Mouse (Mus musculus) myocyte (in vitro differentiated cells): ENCODE measurements around the gene Ndufb3. TPM values are rescaled to one million over a fixed set of nuclear protein-coding genes. Genes with fewer than 3 reads are reported as not detected.
A peak's percentile ranks its signal among the peaks of the same experiment; 100 is the strongest.
"Not testable (repeated sequence)": the region's sequence is repeated elsewhere in the genome, so short reads cannot be mapped to it uniquely, and the experiment has no call there.

ENCODE experiments used
- H3K27me3 ChIP-seq: one replicate; pipeline ENCODE4 v1.6.1; 2011; ENCODE audit not compliant: control insufficient read depth, insufficient read depth, insufficient read length
- H3K36me3 ChIP-seq: one replicate; pipeline ENCODE4 v1.6.1; 2011; ENCODE audit not compliant: control insufficient read depth, insufficient read depth
- H3K4me2 ChIP-seq: one replicate; pipeline ENCODE4 v1.6.1; 2011; ENCODE audit warnings: low read depth, control low read depth
- H3K4me3 ChIP-seq: one replicate; pipeline ENCODE4 v1.5.1; 2011; ENCODE audit warnings: mild to moderate bottlenecking, control low read depth, moderate library complexity
- H3K79me2 ChIP-seq: one replicate; pipeline ENCODE4 v1.6.1; 2011; ENCODE audit not compliant: control insufficient read depth, insufficient read depth
- H3ac ChIP-seq: one replicate; pipeline ENCODE4 v1.6.1; 2011; ENCODE audit not compliant: control insufficient read depth, insufficient read length
- CEBPB ChIP-seq: IDR thresholded peaks from 2 replicates; pipeline ENCODE4 v1.6.1; 2011; ENCODE audit warnings: mild to moderate bottlenecking, moderate library complexity; ENCODE audit not compliant: poor library complexity, insufficient read depth, severe bottlenecking
- E2F4 ChIP-seq: IDR thresholded peaks from one replicate; pipeline ENCODE4 v1.6.1; 2011; ENCODE audit warnings: mild to moderate bottlenecking, control low read depth, moderate library complexity; ENCODE audit not compliant: insufficient read depth
- MAX ChIP-seq: IDR thresholded peaks from one replicate; pipeline ENCODE4 v1.6.1; 2011; ENCODE audit warnings: low read depth, mild to moderate bottlenecking, control low read depth
- MYOD1 ChIP-seq, 3 experiments: IDR thresholded peaks; one replicate each; pipeline ENCODE4 v1.6.1; 2011; ENCODE audit warnings: control low read depth in 2 of 3, low read depth in 2 of 3, mild to moderate bottlenecking in 2 of 3, moderate library complexity in 1 of 3; ENCODE audit not compliant: insufficient read length in 2 of 3, control insufficient read depth in 1 of 3
- MYOG ChIP-seq, 3 experiments: IDR thresholded peaks; one replicate each; pipeline ENCODE4 v1.6.1; 2011; ENCODE audit warnings: control low read depth in 2 of 3, low read depth in 2 of 3, mild to moderate bottlenecking in 2 of 3; ENCODE audit not compliant: insufficient read length in 2 of 3, control insufficient read depth in 1 of 3, insufficient read depth in 1 of 3
- POLR2A ChIP-seq: IDR thresholded peaks from one replicate; pipeline ENCODE4 v1.6.1; 2011; ENCODE audit warnings: low read depth, mild to moderate bottlenecking, control low read depth, moderate library complexity; ENCODE audit not compliant: insufficient read length
- POLR2AphosphoS2 ChIP-seq: IDR thresholded peaks from one replicate; pipeline ENCODE4 v1.6.1; 2011; ENCODE audit warnings: low read depth, control low read depth; ENCODE audit not compliant: insufficient read length
- REST ChIP-seq: IDR thresholded peaks from one replicate; pipeline ENCODE4 v1.6.1; 2011; ENCODE audit warnings: mild to moderate bottlenecking, control low read depth, moderate library complexity; ENCODE audit not compliant: insufficient read depth, insufficient read length
- SRF ChIP-seq: IDR thresholded peaks from one replicate; pipeline ENCODE4 v1.6.1; 2011; ENCODE audit warnings: low read depth; ENCODE audit not compliant: control insufficient read depth, insufficient read length
- TCF12 ChIP-seq: IDR thresholded peaks from one replicate; pipeline ENCODE4 v1.6.1; 2011; ENCODE audit warnings: mild to moderate bottlenecking, control low read depth; ENCODE audit not compliant: poor library complexity, insufficient read depth, severe bottlenecking
- TCF3 ChIP-seq: IDR thresholded peaks from one replicate; pipeline ENCODE4 v1.6.1; 2011; ENCODE audit warnings: low read depth, control low read depth; ENCODE audit not compliant: insufficient read length
- USF1 ChIP-seq: IDR thresholded peaks from one replicate; pipeline ENCODE4 v1.6.1; 2011; ENCODE audit warnings: low read depth, mild to moderate bottlenecking, control low read depth, moderate library complexity
- polyA plus RNA-seq: library from polyadenylated mRNA; unstranded; fragments of >200 nt; fragmentation: generic; extraction: Trizol; gene quantifications from one replicate; pipeline ENCODE4 v1.2.1, GENCODE M21; 2012; ENCODE audit warnings: missing spikeins

The Ndufb3 gene
- polyA plus RNA-seq, 1 experiment = 130 TPM

DNA sequence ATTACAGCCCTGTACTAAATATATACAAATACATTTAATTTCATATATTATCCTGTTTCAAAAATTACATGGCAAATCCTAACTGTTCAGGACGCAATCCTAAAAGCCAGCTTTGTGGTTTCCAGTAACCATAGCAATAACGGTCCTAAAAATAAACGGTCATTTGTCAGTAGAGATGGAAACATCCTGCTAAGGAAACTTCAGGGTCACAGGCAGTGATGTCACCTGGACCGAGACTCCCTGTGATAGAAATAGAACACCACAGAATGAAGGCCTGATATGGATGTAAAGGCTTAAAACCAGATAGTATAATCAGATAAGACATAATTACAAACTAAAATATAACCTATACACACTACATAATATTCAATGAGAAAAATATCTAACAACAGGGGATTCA lies 17.6 kb downstream of the Ndufb3 start:
- Histone ChIP-seq H3K36me3 (no peaks in the 10 kb centered on the region), H3K79me2 (no peaks in the 10 kb centered on the region), H3K27me3 (no peaks in the 10 kb centered on the region), H3ac (no peak overlapping the region), H3K4me2 (no peak overlapping the region), H3K4me3 (no peak overlapping the region)
- TF ChIP-seq CEBPB = no peak
- TF ChIP-seq MYOG (IDR thresholded peaks at IDR 0.05; ENCODE audit: control insufficient read depth in 1 of 3, insufficient read depth in 1 of 3, insufficient read length in 2 of 3, low read depth in 2 of 3) = no peak
- no peak for TF ChIP-seq TCF3
- no peak for TF ChIP-seq REST
- TF ChIP-seq MAX = no peak
- no peak for TF ChIP-seq USF1
- TF ChIP-seq E2F4 = no peak

DNA sequence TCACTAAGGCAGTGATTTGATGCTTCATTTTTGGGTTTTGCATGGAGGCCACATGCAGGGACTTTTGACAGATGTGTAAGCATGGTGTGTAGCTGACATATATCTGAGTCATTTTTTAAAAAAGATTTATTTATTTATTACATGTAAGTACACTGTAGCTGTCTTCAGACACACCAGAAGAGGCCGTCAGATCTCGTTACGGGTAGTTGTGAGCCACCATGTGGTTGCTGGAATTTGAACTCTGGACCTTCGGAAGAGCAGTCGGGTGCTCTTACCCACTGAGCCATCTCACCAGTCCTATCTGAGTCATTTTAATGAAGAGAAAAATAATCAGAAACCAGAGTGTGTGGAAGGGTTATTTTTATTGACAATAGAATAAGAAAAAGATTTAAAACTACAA lies 23.4 kb downstream of the Ndufb3 start:
- not testable (repeated sequence) for H3K79me2 ChIP-seq, H3K4me2 ChIP-seq

DNA sequence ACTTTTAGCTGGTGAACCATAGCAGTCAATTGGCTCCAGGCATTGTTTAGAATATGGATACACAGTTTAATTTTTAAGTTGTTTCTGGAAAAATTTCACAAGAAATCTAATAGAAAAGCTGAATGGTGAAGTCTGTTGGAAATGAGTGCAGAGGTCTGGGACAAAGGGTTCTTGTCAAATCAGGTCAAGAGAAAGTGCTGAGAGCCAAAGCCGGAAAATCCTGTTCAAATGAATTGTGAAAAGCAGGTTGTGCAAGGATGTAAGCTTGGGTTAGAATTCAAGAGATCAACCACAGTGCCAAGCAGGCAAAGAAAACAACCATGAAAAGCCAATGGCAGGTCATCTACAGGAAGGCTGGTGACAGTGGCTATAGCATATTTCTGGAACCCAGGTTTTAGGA lies 24.0 kb downstream of the Ndufb3 start:
- TF ChIP-seq TCF12 (no peak), CEBPB (no peak), MYOD1 (IDR thresholded peaks at IDR 0.05; ENCODE audit: control insufficient read depth in 1 of 3, insufficient read length in 2 of 3, low read depth in 2 of 3) (no peak), USF1 (no peak), SRF (no peak), MYOG (IDR thresholded peaks at IDR 0.05; ENCODE audit: control insufficient read depth in 1 of 3, insufficient read depth in 1 of 3, insufficient read length in 2 of 3, low read depth in 2 of 3) (no peak), TCF3 (no peak), REST (no peak), MAX (no peak)
- no peaks in the 10 kb centered on the region for H3K79me2 ChIP-seq
- H3ac ChIP-seq = no peak overlapping the region
- H3K27me3 ChIP-seq = no peaks in the 10 kb centered on the region
- no peaks in the 10 kb centered on the region for H3K36me3 ChIP-seq
- no peak overlapping the region for H3K4me3 ChIP-seq
- H3K4me2 ChIP-seq = no peak overlapping the region

More for the DNA sequence above, 23.4 kb downstream of the Ndufb3 start:
- H3K27me3 ChIP-seq, H3K4me3 ChIP-seq, H3K36me3 ChIP-seq, H3ac ChIP-seq: not testable (repeated sequence)

DNA sequence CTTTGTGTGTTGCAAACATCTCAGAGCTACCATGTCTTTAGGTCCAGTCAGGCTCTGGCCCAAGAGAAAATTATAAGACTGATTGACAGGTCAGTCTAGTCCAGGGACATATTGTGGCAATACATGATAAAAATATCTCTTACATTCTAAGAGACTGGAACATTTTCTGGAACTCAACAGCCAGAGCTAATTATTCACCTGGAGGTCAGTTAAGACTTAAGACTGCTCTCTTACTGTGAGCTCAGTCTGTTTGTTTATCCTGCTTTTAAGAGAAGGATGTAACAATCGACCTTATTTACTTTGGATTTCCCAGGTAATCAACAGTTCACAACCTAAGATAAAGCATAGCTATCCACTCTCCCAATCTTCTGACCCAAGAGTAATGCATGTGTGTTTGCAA lies 24.4 kb downstream of the Ndufb3 start:
- no peak overlapping the region for H3K4me2 ChIP-seq
- H3K36me3 ChIP-seq = no peaks in the 10 kb centered on the region
- H3K27me3 ChIP-seq = no peaks in the 10 kb centered on the region
- no peaks in the 10 kb centered on the region for H3K79me2 ChIP-seq
- H3K4me3 ChIP-seq = no peak overlapping the region
- TF ChIP-seq MYOD1 (IDR thresholded peaks at IDR 0.05; ENCODE audit: control insufficient read depth in 1 of 3, insufficient read length in 2 of 3, low read depth in 2 of 3) (no peak), E2F4 (no peak), USF1 (no peak), POLR2A (no peak), MAX (no peak), REST (no peak), TCF3 (no peak), MYOG (IDR thresholded peaks at IDR 0.05; ENCODE audit: control insufficient read depth in 1 of 3, insufficient read depth in 1 of 3, insufficient read length in 2 of 3, low read depth in 2 of 3) (no peak), POLR2AphosphoS2 (no peak), SRF (no peak), TCF12 (no peak), CEBPB (no peak)
- H3ac ChIP-seq = no peak overlapping the region

DNA sequence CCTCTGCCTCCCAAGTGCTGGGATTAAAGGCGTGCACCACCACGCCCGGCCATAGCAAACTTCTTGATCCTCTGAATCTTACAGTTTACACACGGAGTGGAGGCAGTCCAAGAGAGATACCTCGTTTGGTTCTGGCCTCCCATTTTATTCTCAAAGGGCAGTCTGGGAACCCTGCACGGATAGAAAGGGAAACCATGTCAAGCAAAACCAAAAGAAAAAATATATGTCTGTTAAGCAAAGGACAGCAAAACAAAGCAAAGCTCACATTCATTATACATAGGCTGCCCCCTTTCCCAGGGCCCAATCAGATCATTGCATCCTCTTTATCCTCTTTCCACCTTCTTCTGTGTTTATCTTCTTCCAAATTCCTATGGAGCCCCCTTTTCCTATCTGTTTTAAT lies 27.6 kb downstream of the Ndufb3 start:
- H3K27me3 ChIP-seq = no peaks in the 10 kb centered on the region
- H3K36me3 ChIP-seq = no peaks in the 10 kb centered on the region
- no peak overlapping the region for H3K4me3 ChIP-seq
- H3ac ChIP-seq = no peak overlapping the region
- H3K4me2 ChIP-seq = no peak overlapping the region
- H3K79me2 ChIP-seq = no peaks in the 10 kb centered on the region
- TF ChIP-seq POLR2AphosphoS2 (no peak), TCF12 (no peak), SRF (no peak), MYOG (IDR thresholded peaks at IDR 0.05; ENCODE audit: control insufficient read depth in 1 of 3, insufficient read depth in 1 of 3, insufficient read length in 2 of 3, low read depth in 2 of 3) (no peak), MAX (no peak), REST (no peak), E2F4 (no peak)

DNA sequence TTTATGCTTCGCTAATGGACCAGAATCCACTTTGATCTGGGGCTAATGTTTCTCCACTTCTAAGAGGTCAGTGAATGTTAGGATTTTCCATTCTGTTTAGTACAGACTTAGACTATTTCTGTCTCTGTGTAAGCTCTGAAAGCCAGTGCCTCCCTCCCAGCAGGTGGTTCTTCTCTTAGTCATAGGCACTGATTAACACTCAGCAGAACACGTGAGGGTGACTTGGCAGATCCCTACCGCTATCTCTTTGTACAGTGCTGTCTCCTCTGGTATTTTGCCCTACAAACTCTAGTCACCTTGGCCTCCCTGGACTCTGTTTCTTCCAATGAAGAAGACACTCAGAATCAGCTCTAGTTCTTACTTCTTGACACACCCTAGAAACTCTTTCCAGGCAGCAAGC lies 28.2 kb downstream of the Ndufb3 start:
- Histone ChIP-seq H3K4me2 (peak overlapping the region; percentile 4), H3ac (no peak overlapping the region), H3K27me3 (no peaks in the 10 kb centered on the region), H3K36me3 (no peaks in the 10 kb centered on the region), H3K79me2 (no peaks in the 10 kb centered on the region), H3K4me3 (no peak overlapping the region)
- peak; percentile 71 for TF ChIP-seq USF1
- peak in 2 of 3 experiments; percentile 67 to 72 for TF ChIP-seq MYOD1 (IDR thresholded peaks at IDR 0.05; ENCODE audit: control insufficient read depth in 1 of 3, insufficient read length in 2 of 3, low read depth in 2 of 3)
- TF ChIP-seq MYOG (IDR thresholded peaks at IDR 0.05; ENCODE audit: control insufficient read depth in 1 of 3, insufficient read depth in 1 of 3, insufficient read length in 2 of 3, low read depth in 2 of 3) = peak in 1 of 3 experiments; percentile 71
- no peak for TF ChIP-seq CEBPB
- TF ChIP-seq TCF3 = no peak
